Mouse (Mus musculus) forebrain, embryonic 12.5 days (tissue): ENCODE data around the gene Stradb. TPM values are rescaled to one million over a fixed set of nuclear protein-coding genes. Genes with fewer than 3 reads are reported as not detected.

Experiments
- ATAC-seq: fragments of 200-750 bp; cut with Nextera tagmentation; 2 replicates; pipeline ENCODE4 v1.8.0; 2017; ENCODE audit warnings: moderate TSS enrichment; ENCODE audit not compliant: low FRiP score
- H3K27ac ChIP-seq: fragments of 300-500 bp; sonication (generic); 2 replicates; pipeline ENCODE4 v1.5.1; 2016; ENCODE audit warnings: mild to moderate bottlenecking
- H3K27me3 ChIP-seq: fragments of 300-500 bp; sonication (generic); 2 replicates; pipeline ENCODE4 v1.6.1; 2016; ENCODE audit warnings: mild to moderate bottlenecking
- H3K36me3 ChIP-seq: fragments of 300-500 bp; sonication (generic); replicated peaks from 2 replicates; pipeline ENCODE4 v1.6.1; 2016; ENCODE audit warnings: mild to moderate bottlenecking
- H3K4me1 ChIP-seq: fragments of 300-500 bp; sonication (generic); 2 replicates; pipeline ENCODE4 v1.6.1; 2016
- H3K4me2 ChIP-seq: fragments of 300-500 bp; sonication (generic); 2 replicates; pipeline ENCODE4 v1.6.1; 2016; ENCODE audit warnings: mild to moderate bottlenecking, moderate library complexity
- H3K4me3 ChIP-seq: fragments of 300-500 bp; sonication (generic); replicated peaks from 2 replicates; pipeline ENCODE4 v1.5.1; 2016; ENCODE audit warnings: mild to moderate bottlenecking
- H3K9ac ChIP-seq: fragments of 300-500 bp; sonication (generic); 2 replicates; pipeline ENCODE4 v1.6.1; 2016; ENCODE audit warnings: mild to moderate bottlenecking
- H3K9me3 ChIP-seq: fragments of 300-500 bp; sonication (generic); 2 replicates; pipeline ENCODE4 v1.6.1; 2016
- WGBS: fragments of 180-500 bp; shearing (Covaris S2); methylation state at CpG from one replicate; pipeline ENCODE4 v1.1.7; 2016; 5-methylcytosine and 5-hydroxymethylcytosine counted together
- polyA plus RNA-seq: library from polyadenylated mRNA; unstranded; fragments of >200 nt; fragmentation: Nextera tagmentation; extraction: Ambion mirVana; gene quantifications from 2 replicates; pipeline ENCODE4 v1.2.1, GENCODE M21; 2016

Stradb gene
- polyA plus RNA-seq, 1 experiment from 2014 or later = 40.2 TPM

DNA sequence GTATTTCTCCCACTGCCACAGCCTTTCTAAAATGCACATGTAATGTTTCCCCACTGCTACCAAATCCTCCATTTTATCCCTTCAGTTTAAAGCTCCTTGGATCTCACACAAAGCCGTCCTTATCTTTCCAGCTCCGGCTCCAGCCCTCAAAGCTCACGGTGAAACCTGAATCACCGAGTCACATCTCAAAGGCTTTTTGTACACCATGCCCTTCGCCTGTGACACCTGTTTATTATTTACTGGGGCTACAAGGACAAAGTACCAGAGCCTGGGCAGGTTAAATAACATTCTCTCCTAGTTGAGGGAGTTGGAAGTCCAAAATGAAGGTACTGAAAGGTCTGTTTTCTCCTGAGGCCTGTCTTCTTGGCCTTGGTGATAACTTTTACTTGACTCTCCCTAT is 3.3 kb upstream of the Stradb start:
- no peak overlapping the region for H3K4me2 ChIP-seq
- ATAC-seq = no peak
- H3K9me3 ChIP-seq = no peaks in the 10 kb centered on the region
- no peak overlapping the region for H3K9ac ChIP-seq
- H3K27me3 ChIP-seq = no peaks in the 10 kb centered on the region
- H3K36me3 ChIP-seq = no peaks in the 10 kb centered on the region
- H3K4me3 ChIP-seq = no peak overlapping the region
- peaks cover 46% of the 10 kb centered on the region for H3K4me1 ChIP-seq
- H3K27ac ChIP-seq = no peak overlapping the region
- 69% methylated on average over 5 of the region's 5 CpGs for WGBS

DNA sequence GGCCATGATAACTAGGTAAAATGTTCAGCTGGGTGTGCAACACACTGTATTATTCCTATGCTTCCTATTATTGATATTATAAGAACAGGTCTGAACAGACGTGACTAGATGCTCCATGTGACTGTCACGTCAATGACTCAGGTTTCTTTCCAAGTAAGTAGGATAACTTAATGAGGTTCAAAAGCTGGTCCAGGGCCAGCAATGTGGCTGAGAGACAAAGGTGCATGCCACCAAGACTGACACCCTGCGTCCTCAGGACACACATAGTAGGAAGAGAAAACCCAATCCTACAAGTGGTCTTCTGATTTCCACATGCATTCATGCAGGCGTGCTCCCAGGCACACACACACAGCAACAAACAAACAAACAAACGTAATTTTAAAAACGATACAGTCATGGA is 2.2 kb upstream of the Stradb start:
- no peak overlapping the region for H3K9ac ChIP-seq
- 79% methylated on average over 6 of the region's 6 CpGs for WGBS
- no peaks in the 10 kb centered on the region for H3K9me3 ChIP-seq
- H3K4me1 ChIP-seq = peaks cover 46% of the 10 kb centered on the region
- no peak for ATAC-seq
- H3K4me3 ChIP-seq = no peak overlapping the region
- H3K27ac ChIP-seq = no peak overlapping the region
- H3K4me2 ChIP-seq = 0 out of 2 replicates have a peak overlapping the region, but pooled peaks have one; percentile 13
- H3K36me3 ChIP-seq = no peaks in the 10 kb centered on the region
- no peaks in the 10 kb centered on the region for H3K27me3 ChIP-seq

DNA sequence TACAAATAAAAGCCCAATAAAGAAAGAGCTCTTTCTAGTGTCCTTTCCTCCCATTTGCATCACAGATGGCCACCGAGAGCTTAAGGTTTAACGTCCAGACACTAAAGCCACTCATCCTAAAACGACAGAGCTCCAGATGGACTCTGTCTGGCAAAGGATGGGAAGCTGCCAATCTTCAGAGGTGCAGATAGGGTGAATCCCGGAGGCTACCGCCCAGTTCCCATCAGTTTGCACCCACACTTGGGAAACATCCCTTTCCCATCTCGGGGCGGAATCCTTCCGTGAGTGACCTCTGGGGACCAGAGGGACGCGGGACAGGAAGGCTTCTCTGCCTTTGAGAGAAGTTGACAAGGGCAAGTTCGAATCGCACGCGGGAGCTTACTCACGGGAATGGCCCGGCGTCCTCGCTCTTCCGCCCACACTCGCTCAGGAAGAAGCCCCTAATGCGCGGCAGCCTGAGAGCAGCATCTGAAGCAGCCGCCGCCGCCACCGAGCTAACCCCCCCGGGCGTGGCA is 414 bp upstream of the Stradb start:
- Histone ChIP-seq H3K4me3 (peak overlapping the region; percentile 87), H3K36me3 (no peaks in the 10 kb centered on the region), H3K9ac (peak overlapping the region; percentile 88), H3K27me3 (no peaks in the 10 kb centered on the region), H3K4me2 (peak overlapping the region; percentile 85), H3K9me3 (no peaks in the 10 kb centered on the region), H3K4me1 (peaks cover 46% of the 10 kb centered on the region), H3K27ac (peak overlapping the region; percentile 84)
- WGBS = 0% methylated on average over 28 of the region's 28 CpGs
- ATAC-seq = peak; percentile 24; the same call in 1 of the 2 replicates

DNA sequence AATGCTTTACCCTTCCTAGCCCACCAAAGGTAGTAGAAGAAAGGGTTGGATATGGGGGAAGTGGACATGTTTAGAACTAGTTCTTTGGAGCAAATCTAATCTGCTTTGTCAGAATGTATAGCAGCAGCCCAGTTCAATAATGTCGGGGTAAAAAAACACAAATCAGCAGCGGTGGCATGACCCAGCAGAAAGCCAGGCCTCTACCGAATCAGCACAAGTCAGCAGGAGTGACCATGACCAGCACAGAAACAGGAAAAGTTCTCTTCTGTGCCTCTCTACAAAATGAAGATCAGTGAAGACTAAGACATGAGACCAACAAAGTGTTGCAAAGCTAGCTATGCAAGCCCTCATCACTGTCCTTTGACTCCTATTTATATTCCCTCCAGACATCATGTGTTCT is 9.0 kb downstream of the Stradb start:
- Histone ChIP-seq H3K27ac (no peak overlapping the region), H3K9ac (no peak overlapping the region), H3K4me3 (no peak overlapping the region), H3K9me3 (no peaks in the 10 kb centered on the region), H3K36me3 (peaks cover 25% of the 10 kb centered on the region), H3K4me1 (no peaks in the 10 kb centered on the region), H3K27me3 (no peaks in the 10 kb centered on the region), H3K4me2 (no peak overlapping the region)
- WGBS = 91% methylated on average over 3 of the region's 3 CpGs
- no peak for ATAC-seq

DNA sequence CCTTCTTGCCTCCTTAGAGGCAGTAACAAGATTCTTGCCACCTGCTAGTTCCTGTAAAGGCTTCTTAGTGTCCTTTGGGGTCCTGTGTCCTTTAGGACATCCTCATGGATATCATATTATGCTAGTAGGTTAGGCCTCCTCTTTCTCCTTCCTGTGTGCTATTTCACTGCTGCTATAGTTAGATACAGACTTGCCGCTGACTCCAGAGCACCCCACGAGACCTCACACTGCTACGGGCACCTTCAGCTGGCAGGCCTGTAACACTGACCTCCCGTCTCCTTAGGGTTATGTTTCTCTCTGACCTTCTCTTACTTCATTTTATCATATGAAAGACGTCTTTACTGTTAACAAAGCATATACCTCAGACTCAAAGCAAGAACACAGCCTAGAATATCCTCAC is 11.3 kb downstream of the Stradb start:
- H3K9me3 ChIP-seq = no peaks in the 10 kb centered on the region
- no peak overlapping the region for H3K4me3 ChIP-seq
- no peak overlapping the region for H3K27ac ChIP-seq
- no peak for ATAC-seq
- no peak overlapping the region for H3K9ac ChIP-seq
- H3K4me2 ChIP-seq = no peak overlapping the region
- H3K4me1 ChIP-seq = no peaks in the 10 kb centered on the region
- H3K36me3 ChIP-seq = peaks cover 25% of the 10 kb centered on the region
- H3K27me3 ChIP-seq = no peaks in the 10 kb centered on the region
- WGBS = 87% methylated on average over 5 of the region's 5 CpGs

DNA sequence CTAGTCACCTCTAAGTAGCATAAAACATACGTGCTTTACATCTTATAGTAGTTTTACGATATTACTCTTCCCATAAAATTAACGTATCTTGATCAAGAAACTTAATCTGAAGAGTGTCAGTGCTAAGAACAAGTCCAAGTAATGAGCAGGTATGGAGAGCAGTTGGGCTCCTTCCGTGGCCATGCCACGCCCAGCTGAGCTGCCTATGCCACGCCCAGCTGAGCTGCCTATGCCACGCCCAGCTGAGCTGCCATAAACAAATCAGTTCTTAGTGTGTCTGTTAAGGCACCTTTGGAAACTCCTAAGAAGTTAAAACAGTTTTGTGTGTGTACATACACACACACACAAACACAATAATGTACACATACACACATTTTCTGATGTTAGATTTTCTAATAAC is 19.8 kb downstream of the Stradb start:
- Histone ChIP-seq H3K36me3 (peaks cover 16% of the 10 kb centered on the region), H3K27ac (no peak overlapping the region), H3K27me3 (no peaks in the 10 kb centered on the region), H3K4me1 (no peaks in the 10 kb centered on the region), H3K9me3 (no peaks in the 10 kb centered on the region), H3K9ac (no peak overlapping the region), H3K4me2 (no peak overlapping the region), H3K4me3 (no peak overlapping the region)
- WGBS = 87% methylated on average over 7 of the region's 7 CpGs
- ATAC-seq = no peak

DNA sequence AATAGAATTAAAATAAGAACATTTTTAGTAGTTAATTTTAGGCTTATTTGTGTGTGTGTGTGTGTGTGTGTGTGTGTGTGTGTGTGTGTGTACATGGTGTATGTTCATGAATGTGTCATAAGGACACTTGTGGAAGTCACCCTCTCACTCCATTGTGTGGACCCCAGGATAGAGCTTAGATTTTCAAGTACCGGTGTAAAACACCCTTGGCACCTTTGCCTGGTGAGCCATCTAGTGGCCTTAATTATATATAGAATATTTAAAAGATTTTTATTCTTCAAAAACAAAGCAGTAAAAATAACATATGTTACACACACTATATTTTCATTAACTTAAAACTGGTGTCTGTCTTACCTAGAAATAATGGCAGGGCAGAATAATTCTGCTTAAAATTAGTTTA is 20.4 kb downstream of the Stradb start:
- H3K4me2 ChIP-seq = no peak overlapping the region
- H3K27me3 ChIP-seq = no peaks in the 10 kb centered on the region
- H3K36me3 ChIP-seq = peaks cover 16% of the 10 kb centered on the region
- ATAC-seq = no peak
- H3K27ac ChIP-seq = no peak overlapping the region
- 16% methylated on average over 1 of the region's 1 CpGs for WGBS
- no peaks in the 10 kb centered on the region for H3K9me3 ChIP-seq
- H3K4me3 ChIP-seq = no peak overlapping the region
- H3K9ac ChIP-seq = no peak overlapping the region
- H3K4me1 ChIP-seq = no peaks in the 10 kb centered on the region

DNA sequence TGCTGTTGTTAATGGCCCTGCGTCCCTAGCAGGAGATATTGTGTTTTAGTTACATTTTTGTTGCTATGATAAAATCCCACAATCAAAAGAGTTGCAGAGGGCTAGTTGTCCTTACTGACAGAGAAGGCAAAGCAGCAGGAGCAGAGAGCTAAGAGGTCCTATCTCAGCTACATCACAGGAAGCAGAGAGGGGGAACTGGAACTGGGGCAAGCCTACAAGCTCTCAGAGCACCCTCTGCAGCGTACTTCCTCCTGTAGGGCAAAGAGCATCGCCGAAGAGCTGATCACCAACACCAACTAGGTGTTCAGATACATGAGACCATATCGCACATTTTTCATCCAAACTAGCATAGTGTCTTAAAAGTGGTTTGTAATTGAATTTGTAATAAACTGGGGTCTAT is 22.0 kb downstream of the Stradb start:
- ATAC-seq = no peak
- H3K9me3 ChIP-seq = no peaks in the 10 kb centered on the region
- WGBS = 89% methylated on average over 5 of the region's 5 CpGs
- no peak overlapping the region for H3K9ac ChIP-seq
- H3K27ac ChIP-seq = no peak overlapping the region
- no peak overlapping the region for H3K4me3 ChIP-seq
- H3K4me2 ChIP-seq = no peak overlapping the region
- peaks cover 10% of the 10 kb centered on the region for H3K36me3 ChIP-seq
- no peaks in the 10 kb centered on the region for H3K27me3 ChIP-seq
- H3K4me1 ChIP-seq = no peaks in the 10 kb centered on the region

DNA sequence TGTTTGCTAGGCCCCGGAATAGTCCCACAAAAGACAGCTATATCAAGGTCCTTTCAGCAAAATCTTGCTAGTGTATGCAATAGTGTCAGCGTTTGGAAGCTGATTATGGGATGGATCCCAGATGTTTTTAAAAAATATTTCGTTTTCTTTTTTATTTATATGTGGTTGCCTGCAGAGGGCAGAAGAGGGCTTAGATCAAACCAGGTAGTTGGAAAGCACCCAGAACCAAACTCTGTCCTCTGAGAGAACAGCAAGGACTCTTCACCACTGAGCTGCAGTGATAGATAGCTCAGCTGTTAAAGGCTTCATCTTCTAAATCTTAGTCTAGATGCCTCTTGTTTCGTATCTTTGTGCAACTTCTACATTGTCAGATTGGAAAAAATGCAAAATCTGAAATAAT is 35.9 kb downstream of the Stradb start:
- no peaks in the 10 kb centered on the region for H3K4me1 ChIP-seq
- no peak overlapping the region for H3K4me3 ChIP-seq
- H3K27me3 ChIP-seq = no peaks in the 10 kb centered on the region
- 47% methylated on average over 4 of the region's 4 CpGs for WGBS
- no peak overlapping the region for H3K27ac ChIP-seq
- no peaks in the 10 kb centered on the region for H3K9me3 ChIP-seq
- no peaks in the 10 kb centered on the region for H3K36me3 ChIP-seq
- ATAC-seq = no peak
- H3K4me2 ChIP-seq = no peak overlapping the region
- no peak overlapping the region for H3K9ac ChIP-seq

DNA sequence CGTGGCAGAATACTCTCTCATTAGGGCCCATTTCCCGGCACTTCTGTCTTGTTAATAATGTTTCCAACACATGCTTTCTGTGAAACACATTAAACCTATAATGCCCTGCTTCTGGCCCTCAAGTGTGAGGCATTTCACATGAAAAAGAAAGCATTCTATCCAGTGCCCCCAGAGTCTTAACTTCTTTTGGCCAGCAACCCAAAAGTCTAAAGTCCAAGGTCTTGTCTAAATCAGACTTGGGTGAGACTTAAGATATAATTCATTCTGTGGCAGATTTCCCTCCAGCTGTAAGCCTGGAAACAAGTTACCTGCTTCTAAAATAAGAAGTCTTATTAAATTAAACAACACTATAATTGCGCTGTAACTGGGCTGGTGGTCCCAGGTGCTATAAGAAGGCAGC is 48.2 kb downstream of the Stradb start:
- H3K4me1 ChIP-seq = no peaks in the 10 kb centered on the region
- no peak overlapping the region for H3K4me3 ChIP-seq
- no peak overlapping the region for H3K4me2 ChIP-seq
- no peaks in the 10 kb centered on the region for H3K36me3 ChIP-seq
- H3K9ac ChIP-seq = no peak overlapping the region
- no peak overlapping the region for H3K27ac ChIP-seq
- no peak for ATAC-seq
- H3K9me3 ChIP-seq = no peaks in the 10 kb centered on the region
- 72% methylated on average over 3 of the region's 3 CpGs for WGBS
- H3K27me3 ChIP-seq = no peaks in the 10 kb centered on the region

DNA sequence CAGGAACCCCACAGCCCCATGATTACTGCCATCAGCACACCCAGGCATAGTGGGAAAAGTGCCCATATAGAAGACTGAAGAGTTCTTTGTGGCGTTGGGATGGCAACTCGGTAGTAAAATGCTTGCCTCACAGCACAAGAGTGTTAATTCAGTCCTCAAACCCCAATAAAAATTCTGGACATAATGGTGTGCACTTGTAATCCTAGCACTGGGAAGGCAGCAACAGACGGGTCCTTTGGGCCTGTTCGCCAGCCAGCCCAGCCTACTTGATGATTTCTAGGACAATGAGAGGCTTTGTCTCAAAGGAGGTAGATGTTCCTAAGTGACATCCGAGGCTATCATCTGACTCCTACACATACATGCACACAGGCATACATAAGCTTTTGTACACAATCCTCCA is 64.4 kb downstream of the Stradb start:
- no peaks in the 10 kb centered on the region for H3K36me3 ChIP-seq
- WGBS = 80% methylated on average over 5 of the region's 5 CpGs
- no peak overlapping the region for H3K4me2 ChIP-seq
- no peaks in the 10 kb centered on the region for H3K9me3 ChIP-seq
- H3K4me1 ChIP-seq = no peaks in the 10 kb centered on the region
- ATAC-seq = no peak
- no peak overlapping the region for H3K4me3 ChIP-seq
- no peak overlapping the region for H3K9ac ChIP-seq
- no peaks in the 10 kb centered on the region for H3K27me3 ChIP-seq
- no peak overlapping the region for H3K27ac ChIP-seq
